Mouse (Mus musculus) limb, embryonic 10.5 days (tissue): ENCODE results near the gene E4f1. TPM values are rescaled to one million over a fixed set of nuclear protein-coding genes. Genes with fewer than 3 reads are reported as not detected.

Experiments
- DNase-seq: peaks from one replicate; pipeline ENCODE4 v3.0.0-alpha.2; 2017; ENCODE audit warnings: low spot score
- H3K27ac ChIP-seq: fragments of 300-500 bp; sonication (generic); 2 replicates; pipeline ENCODE4 v1.5.1; 2016; ENCODE audit warnings: mild to moderate bottlenecking
- H3K27me3 ChIP-seq: fragments of 300-500 bp; sonication (generic); 2 replicates; pipeline ENCODE4 v1.6.1; 2016; ENCODE audit warnings: low read depth, mild to moderate bottlenecking; ENCODE audit not compliant: poor library complexity, severe bottlenecking
- H3K36me3 ChIP-seq: fragments of 300-500 bp; sonication (generic); 2 replicates; pipeline ENCODE4 v1.6.1; 2016; ENCODE audit warnings: mild to moderate bottlenecking, moderate library complexity
- H3K4me1 ChIP-seq: fragments of 300-500 bp; sonication (generic); 2 replicates; pipeline ENCODE4 v1.6.1; 2016
- H3K4me3 ChIP-seq: fragments of 300-500 bp; sonication (generic); 2 replicates; pipeline ENCODE4 v1.5.1; 2016; ENCODE audit warnings: mild to moderate bottlenecking, moderate library complexity
- H3K9me3 ChIP-seq: fragments of 300-500 bp; sonication (generic); replicated peaks from 2 replicates; pipeline ENCODE4 v1.6.1; 2016; ENCODE audit warnings: mild to moderate bottlenecking
- WGBS: fragments of 180-500 bp; shearing (Covaris S2); methylation state at CpG from one replicate; pipeline ENCODE4 v1.1.7; 2016; 5-methylcytosine and 5-hydroxymethylcytosine counted together
- polyA plus RNA-seq: library from polyadenylated mRNA; unstranded; fragments of >200 nt; fragmentation: Nextera tagmentation; extraction: Ambion mirVana; gene quantifications from 2 replicates; pipeline ENCODE4 v1.2.1, GENCODE M21; 2016

E4f1 gene
- 35.0 and 38.7 TPM in 2 replicates for polyA plus RNA-seq

DNA sequence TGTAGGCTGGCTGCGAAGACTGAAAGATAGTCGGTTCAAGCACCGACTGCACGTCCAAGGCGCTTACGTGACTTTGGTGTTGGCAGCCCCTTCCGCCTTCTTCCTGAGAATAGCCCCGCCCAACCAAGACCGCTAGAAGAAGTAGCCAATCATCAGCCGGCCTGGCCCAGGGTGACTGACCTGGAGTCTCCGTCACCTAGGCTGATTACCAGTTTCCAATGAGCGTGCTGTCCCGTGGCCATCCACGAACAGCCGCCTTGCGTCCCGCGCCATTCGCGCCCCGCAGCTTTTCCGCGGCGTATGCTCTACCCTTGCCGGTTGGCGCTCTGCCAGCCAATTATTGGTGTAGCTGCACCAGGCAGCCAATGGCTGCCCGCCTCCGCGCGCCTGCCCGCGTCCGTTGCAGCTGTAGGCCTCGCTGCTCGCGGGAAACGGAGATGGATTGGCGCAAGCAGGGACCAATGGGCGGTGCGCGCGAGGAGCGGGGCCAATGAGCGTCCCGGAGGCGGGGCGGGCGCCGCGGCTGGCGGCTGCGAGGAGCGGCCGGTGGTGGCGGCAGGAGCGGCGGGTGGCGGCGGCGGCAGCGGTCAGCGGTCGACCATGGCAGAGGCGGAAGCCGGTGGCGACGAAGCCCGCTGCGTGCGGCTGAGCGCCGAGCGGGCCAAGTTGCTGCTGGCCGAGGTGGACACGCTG, at the start of gene E4f1, which contains the start of gene Pgp:
E4f1 (minus strand) TSS at position 404 of the 693 bp plus-strand sequence.
Pgp (plus strand) TSS at position 483 of the 693 bp plus-strand sequence.
- H3K9me3 ChIP-seq = no peaks in the 10 kb centered on the region
- DNase-seq = peak; percentile 98
- H3K36me3 ChIP-seq = peaks cover 29% of the 10 kb centered on the region
- under 1% methylated on average over 68 of the region's 75 CpGs for WGBS
- peak within 1 kb of the TSS; percentile 88 for H3K4me3 ChIP-seq
- H3K4me1 ChIP-seq = peaks cover 33% of the 10 kb centered on the region
- no peaks in the 10 kb centered on the region for H3K27me3 ChIP-seq
- peak within 1 kb of the TSS; percentile 94 for H3K27ac ChIP-seq

- WGBS = 92% methylated on average over 24 of the region's 24 CpGs
- no peaks in the 10 kb centered on the region for H3K9me3 ChIP-seq
- no peak overlapping the region for H3K4me3 ChIP-seq
- H3K4me1 ChIP-seq = no peaks in the 10 kb centered on the region
- H3K27me3 ChIP-seq = no peaks in the 10 kb centered on the region
- no peak for DNase-seq
- H3K36me3 ChIP-seq = peaks cover 100% of the 10 kb centered on the region
- peak overlapping the region; percentile 5; the same call in 1 of the 2 replicates for H3K27ac ChIP-seq
Observed at GRCm38 (mm10) chr17:24514270-24515257, 44.5 kb upstream of the E4f1 start.

- Histone ChIP-seq H3K9me3 (no peaks in the 10 kb centered on the region), H3K4me3 (no peak overlapping the region), H3K4me1 (no peaks in the 10 kb centered on the region), H3K36me3 (peaks cover 100% of the 10 kb centered on the region), H3K27ac (0 out of 2 replicates have a peak overlapping the region, but pooled peaks have one; percentile 5), H3K27me3 (no peaks in the 10 kb centered on the region)
- DNase-seq = no peak
- 65% methylated on average over 5 of the region's 5 CpGs for WGBS
Observed at GRCm38 (mm10) chr17:24513609-24514008, 43.5 kb upstream of the E4f1 start.

GRCm38 (mm10) chr17:24507806-24508460, 37.8 kb upstream of the E4f1 start:
- 87% methylated on average over 12 of the region's 12 CpGs for WGBS
- H3K36me3 ChIP-seq = peaks cover 86% of the 10 kb centered on the region

DNA sequence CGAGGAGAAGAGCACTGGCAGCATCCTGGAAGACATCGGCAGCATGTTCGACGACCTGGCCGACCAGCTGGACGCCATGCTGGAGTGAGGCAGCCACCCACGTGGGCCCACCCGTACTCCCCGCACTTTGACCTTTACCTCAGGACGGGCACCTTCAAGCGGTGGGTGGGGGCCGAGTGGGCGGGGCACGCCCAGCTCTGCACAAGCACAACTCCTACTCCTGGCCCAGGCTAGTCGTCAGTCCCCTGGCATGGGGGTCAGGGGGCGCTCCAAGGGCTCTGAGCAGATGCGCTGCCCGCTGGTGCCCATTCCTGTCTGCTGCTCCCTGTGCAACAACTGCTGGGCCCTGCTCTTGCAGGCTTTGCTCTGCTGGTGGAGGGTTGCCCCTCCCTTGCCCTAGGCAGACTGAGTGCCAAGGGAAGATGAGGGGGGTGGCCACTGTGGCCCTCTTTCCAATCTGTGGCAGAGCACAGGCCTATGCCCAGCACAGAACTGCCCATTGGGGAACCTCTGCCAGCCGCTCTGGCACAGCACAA, 37.1 kb upstream of the E4f1 start:
- Histone ChIP-seq H3K27ac (no peak overlapping the region), H3K27me3 (peaks cover 16% of the 10 kb centered on the region), H3K9me3 (no peaks in the 10 kb centered on the region), H3K36me3 (peaks cover 78% of the 10 kb centered on the region), H3K4me1 (peaks cover 18% of the 10 kb centered on the region), H3K4me3 (peak overlapping the region; percentile 34; the same call in 1 of the 2 replicates)
- WGBS = 44% methylated on average over 19 of the region's 19 CpGs
- DNase-seq = no peak

More at GRCm38 (mm10) chr17:24507806-24508460, 37.8 kb upstream of the E4f1 start:
- Histone ChIP-seq H3K4me1 (peaks cover 15% of the 10 kb centered on the region), H3K27me3 (peaks cover 16% of the 10 kb centered on the region), H3K9me3 (no peaks in the 10 kb centered on the region), H3K4me3 (no peak overlapping the region), H3K27ac (no peak overlapping the region)
- DNase-seq = no peak

- Histone ChIP-seq H3K36me3 (peaks cover 72% of the 10 kb centered on the region), H3K27ac (peak overlapping the region; percentile 42; the same call in 1 of the 2 replicates), H3K4me1 (peaks cover 24% of the 10 kb centered on the region), H3K9me3 (no peaks in the 10 kb centered on the region), H3K4me3 (peak overlapping the region; percentile 34), H3K27me3 (peaks cover 16% of the 10 kb centered on the region)
- 24% methylated on average over 36 of the region's 36 CpGs for WGBS
- DNase-seq = no peak
Observed at GRCm38 (mm10) chr17:24506332-24507070, 36.4 kb upstream of the E4f1 start.

DNA sequence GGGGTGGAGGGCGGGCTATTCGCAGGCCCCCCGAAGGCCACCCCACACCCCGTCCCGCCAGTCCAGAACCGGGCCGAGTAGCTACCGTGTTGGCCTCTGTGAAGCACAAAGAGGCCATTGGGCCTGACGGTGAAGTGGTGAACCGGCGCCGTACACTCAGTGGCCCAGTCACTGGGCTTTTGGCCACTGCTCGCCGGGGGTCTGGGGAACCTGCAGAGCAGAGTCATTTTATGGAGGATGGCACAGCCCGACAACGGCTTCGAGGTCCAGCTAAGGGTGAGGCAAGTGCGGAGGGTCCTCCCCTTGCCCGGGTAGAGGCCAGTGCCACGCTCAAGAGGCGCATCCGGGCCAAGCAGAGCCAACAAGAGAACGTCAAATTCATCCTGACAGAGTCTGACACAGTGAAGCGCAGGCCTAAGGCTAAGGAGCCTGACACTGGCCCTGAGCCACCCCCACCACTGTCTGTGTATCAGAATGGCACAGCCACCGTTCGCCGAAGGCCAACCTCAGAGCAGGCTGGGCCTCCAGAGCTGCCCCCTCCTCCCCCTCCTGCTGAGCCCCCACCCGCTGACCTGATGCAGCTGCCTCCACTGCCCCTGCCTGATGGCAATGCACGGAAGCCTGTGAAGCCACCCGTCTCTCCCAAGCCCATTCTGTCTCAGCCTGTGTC, 35.3 kb upstream of the E4f1 start:
- Histone ChIP-seq H3K36me3 (peaks cover 61% of the 10 kb centered on the region), H3K4me1 (peaks cover 24% of the 10 kb centered on the region), H3K9me3 (no peaks in the 10 kb centered on the region), H3K4me3 (no peak overlapping the region), H3K27ac (no peak overlapping the region), H3K27me3 (peaks cover 16% of the 10 kb centered on the region)
- no peak for DNase-seq
- 91% methylated on average over 30 of the region's 30 CpGs for WGBS

- no peak for DNase-seq
- H3K27me3 ChIP-seq = peaks cover 16% of the 10 kb centered on the region
- peaks cover 24% of the 10 kb centered on the region for H3K4me1 ChIP-seq
- H3K27ac ChIP-seq = no peak overlapping the region
- peaks cover 47% of the 10 kb centered on the region for H3K36me3 ChIP-seq
- no peaks in the 10 kb centered on the region for H3K9me3 ChIP-seq
- 88% methylated on average over 10 of the region's 10 CpGs for WGBS
- no peak overlapping the region for H3K4me3 ChIP-seq
Observed at GRCm38 (mm10) chr17:24504085-24504484, 34.0 kb upstream of the E4f1 start.

GRCm38 (mm10) chr17:24502208-24502607, 32.1 kb upstream of the E4f1 start:
- H3K36me3 ChIP-seq = peaks cover 29% of the 10 kb centered on the region
- peaks cover 21% of the 10 kb centered on the region for H3K4me1 ChIP-seq
- no peak overlapping the region for H3K4me3 ChIP-seq
- peaks cover 13% of the 10 kb centered on the region for H3K27me3 ChIP-seq
- H3K27ac ChIP-seq = no peak overlapping the region
- DNase-seq = no peak
- H3K9me3 ChIP-seq = no peaks in the 10 kb centered on the region
- 43% methylated on average over 11 of the region's 11 CpGs for WGBS

DNA sequence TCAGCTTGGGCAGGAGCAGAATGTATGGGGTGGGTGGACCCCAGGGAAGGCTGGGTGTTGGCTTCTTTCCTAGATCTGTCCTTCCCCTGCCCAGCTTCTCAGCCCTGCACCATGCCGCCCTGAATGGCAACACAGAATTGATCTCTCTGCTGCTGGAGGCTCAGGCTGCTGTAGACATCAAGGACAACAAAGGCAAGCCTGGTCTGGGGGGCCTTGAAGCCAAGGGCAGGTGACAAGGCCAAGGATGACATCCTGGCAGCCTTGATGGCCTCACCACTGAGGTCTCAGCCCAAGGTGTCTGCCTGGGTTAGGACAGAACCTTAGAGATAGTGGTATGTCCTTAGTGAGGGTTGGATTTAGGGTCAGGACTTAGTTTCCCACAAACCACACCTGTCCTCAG, 25.9 kb upstream of the E4f1 start:
- no peaks in the 10 kb centered on the region for H3K36me3 ChIP-seq
- WGBS = 81% methylated on average over 1 of the region's 1 CpGs
- DNase-seq = no peak
- peaks cover 5% of the 10 kb centered on the region for H3K27me3 ChIP-seq
- H3K27ac ChIP-seq = no peak overlapping the region
- peaks cover 7% of the 10 kb centered on the region; the same call in 1 of the 2 replicates for H3K4me1 ChIP-seq
- H3K9me3 ChIP-seq = no peaks in the 10 kb centered on the region
- H3K4me3 ChIP-seq = no peak overlapping the region

DNA sequence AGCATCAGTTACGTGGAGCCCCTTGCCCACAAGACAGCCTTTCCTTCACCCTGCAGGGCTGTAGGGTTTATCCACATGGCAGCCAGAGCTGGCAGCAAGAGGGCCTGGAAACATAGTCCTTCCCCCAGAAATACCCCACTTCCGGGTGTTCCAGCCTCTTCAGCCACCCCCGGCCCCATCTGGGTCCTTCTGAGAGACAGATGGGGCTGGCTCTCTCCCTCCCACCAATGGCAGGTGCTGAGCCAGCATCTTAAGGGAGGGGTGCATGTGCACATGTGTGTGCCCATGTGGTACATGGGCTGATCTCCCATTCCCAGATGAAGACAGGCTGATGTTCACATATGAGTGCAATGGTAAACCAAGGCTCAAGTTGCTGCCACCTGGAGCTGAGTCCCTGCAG, 25.3 kb upstream of the E4f1 start:
- WGBS = 91% methylated on average over 3 of the region's 3 CpGs
- no peaks in the 10 kb centered on the region for H3K9me3 ChIP-seq
- H3K27me3 ChIP-seq = peaks cover 10% of the 10 kb centered on the region

More for the DNA sequence above, 25.3 kb upstream of the E4f1 start:
- Histone ChIP-seq H3K36me3 (no peaks in the 10 kb centered on the region), H3K4me1 (peaks cover 7% of the 10 kb centered on the region; the same call in 1 of the 2 replicates), H3K27ac (0 out of 2 replicates have a peak overlapping the region, but pooled peaks have one; percentile 7), H3K4me3 (no peak overlapping the region)
- no peak for DNase-seq
